Mouse (Mus musculus): ENCODE data around the gene Klf2.

Gene Klf2

DNA sequence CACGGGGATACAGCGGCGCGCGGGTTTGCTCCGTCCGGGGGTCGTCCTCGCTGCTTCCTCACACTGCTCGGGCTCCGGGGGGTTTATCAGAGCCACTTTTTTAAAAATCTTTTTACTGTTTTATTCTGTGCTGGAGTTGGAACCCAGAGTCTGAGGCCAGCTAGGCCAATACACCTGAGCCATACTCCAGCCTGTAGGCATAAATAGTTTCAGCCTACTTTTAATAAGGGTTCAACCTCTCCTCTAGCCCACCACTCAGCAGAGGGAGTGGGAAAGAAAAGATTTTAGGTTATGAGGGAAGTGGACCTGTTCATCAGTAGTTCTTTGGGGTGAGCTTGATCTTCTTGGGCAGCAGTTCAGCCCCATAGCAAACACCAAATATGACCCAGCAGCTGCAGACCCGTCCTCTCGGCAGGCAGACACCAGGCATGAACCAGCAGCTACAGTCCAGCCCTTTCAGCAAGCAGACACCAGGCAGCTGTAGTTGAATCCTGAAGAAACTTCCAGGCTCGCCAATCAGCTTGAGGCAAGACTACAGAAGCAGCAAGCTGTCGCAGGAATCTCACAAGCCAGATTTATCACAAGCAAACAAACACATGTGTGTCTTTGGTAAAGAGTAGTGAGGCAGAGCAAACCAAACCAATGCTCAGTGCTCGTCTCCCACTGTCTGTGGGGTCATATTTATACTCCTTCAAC is 13.5 kb upstream of the Klf2 start, which contains the start of gene Gm10282:
TSS of gene Gm10282 (minus strand) at position 51 of the 696 bp plus-strand sequence.
- no peak for DNase-seq (ENCODE audit: low read depth, low spot score)

DNA sequence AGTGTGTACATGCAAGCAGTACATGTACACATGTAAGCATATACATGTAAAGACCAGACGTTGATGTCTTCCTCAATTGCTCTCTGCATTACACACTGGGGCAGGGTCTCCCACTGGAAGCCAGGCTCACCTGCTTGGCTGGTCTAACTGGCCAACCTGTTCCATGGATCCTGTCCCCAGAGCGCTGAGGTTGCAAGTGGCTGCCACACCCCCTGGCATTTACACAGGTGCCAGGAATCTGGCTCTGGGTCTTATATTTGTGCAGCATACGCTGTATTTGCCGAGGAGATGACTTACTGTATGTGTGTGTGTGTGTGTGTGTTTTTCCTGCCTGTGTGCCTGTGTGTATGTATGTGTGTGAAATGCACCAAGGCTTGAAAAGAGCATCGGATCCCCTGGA is 11.9 kb upstream of the Klf2 start:
- DNase-seq (ENCODE audit: low read depth, low spot score) = no peak

DNA sequence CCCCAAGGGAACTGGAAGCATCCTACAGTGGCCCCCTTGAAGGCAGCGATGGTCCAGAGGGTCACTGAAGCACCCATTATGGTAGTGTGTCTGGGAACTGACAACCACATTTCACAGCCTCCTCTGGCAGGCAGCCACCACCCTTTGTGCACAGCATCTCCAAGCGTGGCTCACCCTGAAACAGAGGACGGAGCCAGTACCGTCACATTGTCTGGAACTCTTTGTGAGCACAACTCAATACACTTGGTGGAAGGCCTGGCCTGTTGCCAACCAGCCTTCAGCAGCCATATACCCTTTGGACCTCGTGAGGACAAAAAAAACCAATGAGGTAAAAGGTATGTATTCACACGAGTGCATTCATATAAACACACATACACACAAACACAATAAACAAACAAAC is 10.6 kb upstream of the Klf2 start:
- no peak for DNase-seq (ENCODE audit: low read depth, low spot score)

DNA sequence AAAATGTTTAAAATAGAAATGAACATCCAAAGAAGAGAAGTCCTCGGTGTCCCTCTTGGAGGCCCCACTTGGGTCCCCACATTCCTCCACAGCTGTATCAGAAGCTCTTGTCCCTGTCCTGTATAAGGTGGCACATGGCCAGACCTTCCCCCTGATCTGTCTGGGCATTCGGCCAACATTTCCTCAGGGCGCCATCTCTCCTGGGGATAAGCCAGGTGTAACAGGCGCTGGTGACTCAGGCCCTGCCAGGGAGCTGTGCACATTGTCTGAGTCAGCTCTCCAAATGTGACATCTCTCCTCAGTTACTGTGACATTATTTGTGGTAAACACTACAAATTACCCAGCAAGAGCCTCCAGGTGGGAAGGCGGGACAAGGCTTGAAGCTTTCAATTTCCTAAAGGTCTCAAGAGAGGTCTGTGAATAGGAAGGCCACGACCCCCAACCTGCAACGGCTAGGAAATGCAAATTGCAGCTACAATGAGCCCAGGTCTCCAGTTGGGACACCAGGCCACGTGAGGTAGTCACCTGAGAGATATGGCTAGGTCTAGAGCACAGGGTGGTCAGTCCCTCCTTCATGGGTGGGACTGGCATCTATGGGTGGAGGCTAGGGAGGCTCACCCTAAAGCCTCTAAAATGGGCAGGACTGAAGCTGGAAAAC is 7.9 kb upstream of the Klf2 start:
- DNase-seq (ENCODE audit: low read depth, low spot score) = no peak

DNA sequence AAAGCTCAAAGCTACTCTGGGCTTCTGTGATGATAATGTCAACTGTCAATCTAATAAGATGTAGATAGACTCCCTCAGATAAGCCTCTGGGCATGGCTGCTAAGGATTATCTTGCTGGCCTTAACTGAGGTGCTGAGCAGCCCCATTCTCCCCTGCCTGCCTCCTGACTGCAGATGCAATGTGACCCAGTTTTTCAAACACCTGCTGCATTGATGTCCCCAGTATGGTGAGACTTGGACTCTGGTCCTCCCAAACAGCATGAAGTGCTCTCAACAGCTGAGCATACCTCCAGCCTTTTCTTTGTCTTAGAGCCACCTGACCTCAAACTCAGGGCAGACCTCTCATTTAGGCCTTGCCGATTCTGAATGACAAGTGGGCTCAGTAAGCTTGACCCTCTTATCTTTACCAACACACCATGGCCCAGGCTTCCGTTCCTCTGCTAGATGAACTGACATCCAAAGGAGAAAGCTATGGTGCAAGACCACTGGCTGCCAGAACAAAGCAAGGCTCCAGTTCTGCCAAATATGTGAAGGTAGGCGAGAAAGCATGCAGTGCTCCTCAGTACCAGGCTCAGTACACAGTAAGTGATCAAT is 5.8 kb upstream of the Klf2 start:
- no peak for DNase-seq (ENCODE audit: low read depth, low spot score)

DNA sequence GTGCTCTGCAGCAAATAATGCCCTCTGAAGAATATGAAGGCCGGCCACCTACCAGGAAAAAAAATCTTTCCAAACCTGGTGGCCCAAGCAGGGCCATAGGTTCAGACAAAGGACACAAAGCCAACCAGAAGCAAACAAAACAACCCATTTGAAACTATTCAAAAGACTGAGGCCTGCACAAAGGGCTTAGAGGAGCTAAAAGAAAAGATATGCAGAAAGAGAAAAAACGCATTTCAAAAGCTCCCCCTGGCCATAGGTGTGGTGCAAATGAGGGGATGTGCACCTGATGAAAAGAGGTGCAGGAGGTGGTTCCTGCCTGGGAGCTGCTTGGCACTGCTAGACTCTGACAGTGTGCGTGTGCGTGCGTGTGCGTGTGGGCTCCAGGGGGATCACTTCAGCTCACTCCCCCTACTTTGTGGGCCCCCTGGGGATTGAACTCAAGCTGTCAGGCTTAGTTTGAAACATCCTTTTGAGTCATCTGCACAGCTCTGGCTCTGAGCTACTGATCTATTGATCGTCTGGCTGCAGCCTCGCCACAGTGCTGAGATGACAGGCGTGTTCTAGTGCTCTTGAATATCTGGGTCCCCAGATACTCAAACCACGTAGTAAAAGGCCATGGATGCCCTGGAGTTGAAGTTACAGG is 2.7 kb upstream of the Klf2 start:
- DNase-seq (ENCODE audit: low read depth, low spot score) = no peak

DNA sequence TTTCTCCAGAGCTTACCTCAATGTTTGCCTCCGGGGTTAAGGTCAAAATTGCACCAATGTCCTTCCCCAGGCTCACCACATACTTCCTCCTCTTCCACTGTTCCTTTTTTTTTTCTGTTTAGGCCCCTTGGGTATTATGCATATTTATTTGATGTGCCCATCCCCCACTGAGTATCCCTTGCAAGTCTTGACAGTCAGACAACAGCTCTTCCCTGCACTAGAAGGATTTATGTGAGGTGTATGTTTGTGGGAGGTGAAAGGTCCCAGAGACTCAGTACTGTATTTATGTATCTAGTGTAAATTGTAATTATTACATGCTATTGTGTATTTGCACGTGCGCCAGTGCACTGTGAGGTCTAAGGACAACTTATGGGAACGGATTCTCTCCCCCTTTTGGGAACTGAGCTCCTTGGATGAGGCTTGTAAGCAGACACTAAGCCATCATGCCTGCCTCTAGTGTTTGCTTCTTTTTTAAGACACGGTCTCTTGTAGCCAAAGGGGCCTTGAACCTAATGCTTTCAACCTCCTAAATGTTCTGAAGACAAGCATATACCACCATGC is 1.0 kb upstream of the Klf2 start:
- peak; percentile 56 for DNase-seq (ENCODE audit: low read depth, low spot score)

GRCm38 (mm10) chr8:72319397-72319796 is 564 bp downstream of the Klf2 start:
- no peak for DNase-seq (ENCODE audit: low read depth, low spot score)

DNA sequence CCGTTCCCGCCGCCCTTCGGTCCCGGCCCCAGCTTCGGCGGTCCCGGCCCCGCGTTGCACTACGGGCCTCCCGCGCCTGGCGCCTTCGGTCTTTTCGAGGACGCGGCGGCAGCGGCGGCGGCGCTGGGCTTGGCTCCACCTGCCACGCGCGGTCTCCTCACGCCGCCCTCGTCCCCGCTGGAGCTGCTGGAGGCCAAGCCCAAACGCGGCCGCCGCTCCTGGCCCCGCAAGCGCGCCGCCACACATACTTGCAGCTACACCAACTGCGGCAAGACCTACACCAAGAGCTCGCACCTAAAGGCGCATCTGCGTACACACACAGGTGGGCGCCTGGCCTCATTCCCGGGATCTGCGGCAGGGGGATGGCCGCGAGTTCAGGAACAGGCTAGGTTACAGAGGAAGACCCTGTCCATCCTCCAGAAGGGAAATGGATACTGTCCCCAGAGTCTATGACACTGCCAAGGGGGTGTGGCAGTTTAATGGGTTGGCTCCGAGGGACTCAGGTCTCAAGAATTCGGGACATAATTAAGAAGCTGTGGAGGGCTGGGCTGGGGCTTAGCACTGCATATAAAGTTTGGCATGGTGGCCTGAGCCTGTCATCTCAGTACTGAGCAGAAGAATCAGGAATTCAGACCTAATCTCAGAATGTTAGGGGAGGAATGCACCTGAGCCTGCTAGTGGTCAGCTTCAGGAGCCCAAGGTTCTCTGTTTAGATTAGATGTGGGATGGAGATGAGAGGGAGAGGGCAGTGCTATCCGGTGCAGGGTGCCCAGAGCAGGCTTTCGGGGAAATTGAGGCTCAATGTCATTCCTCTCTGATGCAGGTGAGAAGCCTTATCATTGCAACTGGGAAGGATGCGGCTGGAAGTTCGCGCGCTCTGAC is 1.3 kb downstream of the Klf2 start:
- DNase-seq (ENCODE audit: low read depth, low spot score) = peak; percentile 74

DNA sequence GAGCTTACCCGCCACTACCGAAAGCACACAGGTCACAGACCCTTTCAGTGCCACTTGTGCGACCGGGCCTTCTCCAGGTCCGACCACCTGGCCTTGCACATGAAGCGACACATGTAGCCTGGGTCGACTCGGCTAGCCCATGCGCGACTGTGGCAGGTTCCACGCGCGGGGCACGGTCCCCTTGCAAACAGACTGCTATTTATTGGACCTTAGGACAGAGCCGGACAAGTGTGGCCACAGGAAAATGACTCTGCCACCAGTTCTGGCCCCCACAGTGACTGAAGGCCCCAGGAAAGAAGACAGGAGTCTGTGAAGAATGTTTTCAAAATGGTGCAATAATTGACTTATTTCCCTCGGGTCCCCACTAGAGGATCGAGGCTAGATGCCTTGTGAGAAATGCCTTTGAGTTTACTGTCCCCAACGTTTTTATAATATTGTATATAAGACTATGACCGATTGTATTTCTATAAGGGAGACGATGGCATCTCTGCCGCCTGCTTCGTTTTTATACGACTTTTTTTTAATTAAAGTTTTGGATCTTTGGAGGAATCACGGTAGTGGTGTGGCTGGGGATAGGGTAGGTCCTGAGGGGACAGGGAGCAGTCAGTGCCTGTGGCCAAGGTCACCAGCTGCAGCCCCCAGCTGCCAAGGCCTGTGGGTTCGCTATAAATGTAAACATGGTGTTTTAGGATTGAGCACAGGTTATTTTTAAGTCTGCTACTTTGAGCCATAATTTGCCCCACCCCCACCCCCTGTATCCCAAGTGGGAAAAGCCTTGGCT is 2.2 kb downstream of the Klf2 start:
- peak; percentile 64 for DNase-seq (ENCODE audit: low read depth, low spot score)

- peak; percentile 75 for DNase-seq (ENCODE audit: low read depth, low spot score)
Measured at GRCm38 (mm10) chr8:72321635-72322441, 3.0 kb downstream of the Klf2 start.

- DNase-seq (ENCODE audit: low read depth, low spot score) = no peak
Measured at GRCm38 (mm10) chr8:72322471-72322889, 3.6 kb downstream of the Klf2 start.

DNA sequence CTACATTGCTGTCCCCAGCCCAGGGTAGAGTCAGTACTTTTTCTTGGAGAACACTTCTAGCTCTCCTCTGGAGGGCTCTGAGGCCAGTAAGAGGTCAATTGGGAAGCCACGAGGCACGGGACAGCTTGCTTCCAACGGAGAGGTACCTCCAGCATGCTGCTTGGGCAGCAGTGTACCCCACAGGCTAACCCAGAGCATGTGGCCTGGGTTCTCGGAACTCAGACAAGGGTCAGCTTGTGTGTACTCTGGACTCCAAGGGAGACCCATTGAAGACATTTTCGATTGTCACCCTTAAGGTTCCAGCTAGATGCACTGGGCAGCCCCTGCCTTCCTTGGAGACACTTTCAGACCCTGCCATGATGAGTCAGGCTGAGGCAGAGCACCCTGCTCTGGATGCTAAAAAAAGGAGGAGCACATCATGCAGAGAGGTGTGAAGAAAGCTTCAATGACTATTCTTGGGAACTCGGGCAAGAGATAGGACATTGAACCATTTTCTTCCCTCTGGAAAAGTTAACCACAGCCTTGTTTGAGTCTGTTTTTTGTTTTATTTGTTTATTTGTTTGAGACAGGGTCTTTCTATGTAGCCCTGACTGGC is 4.4 kb downstream of the Klf2 start:
- DNase-seq (ENCODE audit: low read depth, low spot score) = no peak

- DNase-seq (ENCODE audit: low read depth, low spot score) = peak; percentile 47
Measured at GRCm38 (mm10) chr8:72324036-72324706, 5.3 kb downstream of the Klf2 start.

DNA sequence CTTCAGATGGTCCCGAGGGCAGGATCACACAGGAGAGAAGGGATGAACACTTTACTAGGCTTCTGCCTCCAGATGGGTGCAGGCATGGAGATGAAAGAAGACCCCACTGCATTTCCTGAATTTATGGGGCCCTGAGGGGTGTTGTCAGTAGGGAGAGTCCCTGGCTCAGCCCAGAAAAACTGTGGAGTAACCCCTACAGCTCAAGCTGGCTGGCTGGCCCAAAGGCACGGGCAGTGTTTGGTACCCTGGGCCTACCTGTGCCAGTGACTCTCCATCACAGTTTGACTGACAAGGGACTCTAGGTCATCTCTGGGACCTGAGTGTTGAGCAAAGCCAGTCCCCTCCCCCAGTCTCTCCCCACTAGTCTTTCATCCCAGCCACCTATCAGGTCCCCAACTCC is 5.9 kb downstream of the Klf2 start:
- peak; percentile 26 for DNase-seq (ENCODE audit: low read depth, low spot score)

GRCm38 (mm10) chr8:72329116-72329515 is 10.3 kb downstream of the Klf2 start:
- no peak for DNase-seq (ENCODE audit: low read depth, low spot score)

GRCm38 (mm10) chr8:72330806-72331516 is 12.1 kb downstream of the Klf2 start:
- DNase-seq (ENCODE audit: low read depth, low spot score) = peak; percentile 64

- no peak for DNase-seq (ENCODE audit: low read depth, low spot score)
Measured at GRCm38 (mm10) chr8:72331631-72332030, 12.8 kb downstream of the Klf2 start.

Data from CD4-positive, CD25-positive, alpha-beta regulatory T cell, adult 2 months (primary cell).